ENCODE assay signal across 28 mouse cellular contexts in the genomic region with DNA sequence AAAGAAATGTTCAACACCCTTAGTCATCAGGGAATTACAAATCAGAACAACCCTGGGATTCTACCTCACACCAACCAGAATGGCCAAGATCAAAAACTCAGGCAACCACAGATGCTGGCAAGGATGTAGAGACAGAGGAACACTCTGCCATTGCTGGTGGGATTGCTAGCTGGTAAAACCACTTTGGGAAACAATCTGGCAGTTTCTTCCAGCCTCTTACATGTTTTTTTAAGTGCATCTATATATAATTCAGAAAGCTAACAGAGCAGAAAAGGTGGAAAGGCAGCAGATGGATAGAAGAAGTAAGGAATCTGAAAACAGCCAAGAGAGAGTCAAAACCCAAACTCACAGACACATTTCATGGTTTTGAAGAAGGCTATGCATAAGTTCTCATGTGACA. TPM values are rescaled to one million over a fixed set of nuclear protein-coding genes. Genes with fewer than 3 reads are reported as not detected.
DNase-seq lines count a peak whose midpoint lies in the region; ATAC-seq and TF ChIP-seq lines count a peak whose summit lies in the region.
"Had no signal": no experiment of that assay in that cellular context is flagged by ENCODE, and none has a peak within 500 bp of the region (broad histone marks: within the 10 kb centered on the region; RNA-seq: fewer than 3 reads in every experiment).

No protein-coding gene starts in this region.

- no peak overlapping the region for H3K4me2 ChIP-seq in forebrain, postnatal 0 days (ENCODE audit: low read depth)
- H3K4me2 ChIP-seq in forebrain, embryonic 11.5 days (ENCODE audit: low read depth, low read length, severe bottlenecking): no peak overlapping the region
- H3K4me2 ChIP-seq: embryonic facial prominence, embryonic 13.5 days; embryonic facial prominence, embryonic 15.5 days; forebrain, embryonic 13.5 days; forebrain, embryonic 15.5 days had no signal

- DNase-seq in forebrain, postnatal 0 days: peak; percentile 1
- DNase-seq in forebrain, embryonic 11.5 days (ENCODE audit: low spot score): no peak
- peak; percentile 4 to 17 for DNase-seq in frontal cortex, adult 2 months (ENCODE audit: extremely low spot score in 1 of 2, low spot score in 1 of 2)
- DNase-seq in frontal cortex, postnatal 10 days (ENCODE audit: low spot score in 2 of 2): no peak
- DNase-seq in brain, adult 2 months (ENCODE audit: low read depth, low spot score): peak; percentile 54
- no peak for DNase-seq in urinary bladder, postnatal 4 days (ENCODE audit: low spot score in 2 of 2)
- DNase-seq: adrenal gland, adult 8-10 months; adrenal gland, postnatal 14 days; adrenal gland, postnatal 36 days; B cell, adult 2 months; cerebellum, adult 11 months; cerebellum, adult 18-20 months; cerebellum, adult 8-10 months; cerebellum, adult 9-11 months; cerebellum, postnatal 14 days; cerebellum, postnatal 36 days; embryo, embryonic 11 days had no signal

- H3K9ac ChIP-seq in forebrain, postnatal 0 days: no peak overlapping the region
- H3K9ac ChIP-seq in forebrain, embryonic 11.5 days (ENCODE audit: low read length): no peak overlapping the region
- H3K9ac ChIP-seq: embryonic facial prominence, embryonic 13.5 days; embryonic facial prominence, embryonic 15.5 days; forebrain, embryonic 13.5 days; forebrain, embryonic 15.5 days had no signal

- no peak overlapping the region for H3K4me3 ChIP-seq in forebrain, postnatal 0 days (ENCODE audit: low read depth, low read length)
- H3K4me3 ChIP-seq in forebrain, embryonic 11.5 days (ENCODE audit: low read depth, low read length): no peak overlapping the region
- H3K4me3 ChIP-seq: embryonic facial prominence, embryonic 13.5 days; embryonic facial prominence, embryonic 15.5 days; erythroblast, embryonic 14.5 days; forebrain, embryonic 10.5 days; forebrain, embryonic 13.5 days; forebrain, embryonic 15.5 days had no signal

- no peaks in the 10 kb centered on the region for H3K27me3 ChIP-seq in forebrain, postnatal 0 days (ENCODE audit: insufficient read depth, low read length)
- no peaks in the 10 kb centered on the region for H3K27me3 ChIP-seq in forebrain, embryonic 11.5 days (ENCODE audit: control insufficient read depth, insufficient read depth, low read length)
- H3K27me3 ChIP-seq: CH12.LX; embryonic facial prominence, embryonic 13.5 days; embryonic facial prominence, embryonic 15.5 days; forebrain, embryonic 13.5 days; forebrain, embryonic 15.5 days had no signal

- TF ChIP-seq CTCF in forebrain, postnatal 0 days (IDR thresholded peaks at IDR 0.05; ENCODE audit: low read depth): no peak

- H3K27ac ChIP-seq in forebrain, postnatal 0 days (ENCODE audit: low read depth, low read length): no peak overlapping the region
- no peak overlapping the region for H3K27ac ChIP-seq in forebrain, embryonic 11.5 days (ENCODE audit: low read depth, low read length)
- H3K27ac ChIP-seq: embryonic facial prominence, embryonic 13.5 days; embryonic facial prominence, embryonic 15.5 days; forebrain, embryonic 10.5 days; forebrain, embryonic 13.5 days; forebrain, embryonic 15.5 days had no signal

- no peaks in the 10 kb centered on the region for H3K36me3 ChIP-seq in forebrain, postnatal 0 days (ENCODE audit: insufficient read depth)
- no peaks in the 10 kb centered on the region for H3K36me3 ChIP-seq in forebrain, embryonic 11.5 days (ENCODE audit: control insufficient read depth, insufficient read depth, low read length)
- H3K36me3 ChIP-seq: embryonic facial prominence, embryonic 13.5 days; embryonic facial prominence, embryonic 15.5 days; forebrain, embryonic 10.5 days; forebrain, embryonic 15.5 days; G1E had no signal

- ATAC-seq in forebrain, postnatal 0 days: no peak
- no peak for ATAC-seq in forebrain, embryonic 11.5 days (replicated peaks; ENCODE audit: low FRiP score)
- ATAC-seq: activated CD4-positive, CD25-positive, alpha-beta regulatory T cell, adult 4 months; CD4-positive, CD25-positive, alpha-beta regulatory T cell, adult 4 months; forebrain, embryonic 13.5 days; forebrain, embryonic 15.5 days; Patski had no signal

- no peaks in the 10 kb centered on the region for H3K4me1 ChIP-seq in forebrain, postnatal 0 days (ENCODE audit: insufficient read depth)
- no peaks in the 10 kb centered on the region for H3K4me1 ChIP-seq in forebrain, embryonic 11.5 days (replicated peaks; ENCODE audit: control insufficient read depth, insufficient read depth, low read length)
- H3K4me1 ChIP-seq: embryonic facial prominence, embryonic 13.5 days; embryonic facial prominence, embryonic 15.5 days; forebrain, embryonic 10.5 days; forebrain, embryonic 13.5 days; forebrain, embryonic 15.5 days had no signal

- H3K9me3 ChIP-seq in forebrain, postnatal 0 days (ENCODE audit: low read length): no peaks in the 10 kb centered on the region
- no peaks in the 10 kb centered on the region for H3K9me3 ChIP-seq in forebrain, embryonic 11.5 days (ENCODE audit: control insufficient read depth, low read length)
- H3K9me3 ChIP-seq: embryonic facial prominence, embryonic 13.5 days; embryonic facial prominence, embryonic 15.5 days; forebrain, embryonic 10.5 days; forebrain, embryonic 13.5 days; forebrain, embryonic 15.5 days; G1E had no signal

RNA-seq across cellular contexts. Expression of gene Spopl, which starts 33.5 kb away (rescaled TPM):
- 19.4 and 21.4 TPM in 2 replicates for total RNA-seq in forebrain, postnatal 0 days (2014; rRNA removed)
- 3.4 and 7.8 TPM in 2 replicates for polyA plus RNA-seq in forebrain, postnatal 0 days (2015; fragmentation: Nextera tagmentation; extraction: Ambion mirVana)
- polyA plus RNA-seq in forebrain, embryonic 11.5 days (2014; fragmentation: Nextera tagmentation; extraction: Ambion mirVana): 8.5 and 11.0 TPM in 2 replicates
- 6.2 and 7.1 TPM in 2 replicates for polyA plus RNA-seq in frontal cortex, adult 2 months (2012; rRNA removed)

Comparison
In these comparisons a context has a peak if more than half of its experiments do, and no peak if none do; other contexts are left out.
1. DNase-seq: peak in forebrain, postnatal 0 days (single experiment), frontal cortex, adult 2 months (2 of 2) and brain, adult 2 months (single experiment); none in forebrain, embryonic 11.5 days (single experiment), frontal cortex, postnatal 10 days (0 of 2) and urinary bladder, postnatal 4 days (0 of 2).